Mouse (Mus musculus) right cerebral cortex, adult 2 months (tissue): Measurements from ENCODE around the gene Cmpk2.
"Not testable (repeated sequence)": the region's sequence is repeated elsewhere in the genome, so short reads cannot be mapped to it uniquely, and the experiment has no call there.

ENCODE experiments used
- DNase-seq, 2 experiments: peaks; one replicate each; pipeline ENCODE4 v3.0.0; 2021 to 2022; ENCODE audit warnings: low spot score in 2 of 2

Gene Cmpk2

DNA sequence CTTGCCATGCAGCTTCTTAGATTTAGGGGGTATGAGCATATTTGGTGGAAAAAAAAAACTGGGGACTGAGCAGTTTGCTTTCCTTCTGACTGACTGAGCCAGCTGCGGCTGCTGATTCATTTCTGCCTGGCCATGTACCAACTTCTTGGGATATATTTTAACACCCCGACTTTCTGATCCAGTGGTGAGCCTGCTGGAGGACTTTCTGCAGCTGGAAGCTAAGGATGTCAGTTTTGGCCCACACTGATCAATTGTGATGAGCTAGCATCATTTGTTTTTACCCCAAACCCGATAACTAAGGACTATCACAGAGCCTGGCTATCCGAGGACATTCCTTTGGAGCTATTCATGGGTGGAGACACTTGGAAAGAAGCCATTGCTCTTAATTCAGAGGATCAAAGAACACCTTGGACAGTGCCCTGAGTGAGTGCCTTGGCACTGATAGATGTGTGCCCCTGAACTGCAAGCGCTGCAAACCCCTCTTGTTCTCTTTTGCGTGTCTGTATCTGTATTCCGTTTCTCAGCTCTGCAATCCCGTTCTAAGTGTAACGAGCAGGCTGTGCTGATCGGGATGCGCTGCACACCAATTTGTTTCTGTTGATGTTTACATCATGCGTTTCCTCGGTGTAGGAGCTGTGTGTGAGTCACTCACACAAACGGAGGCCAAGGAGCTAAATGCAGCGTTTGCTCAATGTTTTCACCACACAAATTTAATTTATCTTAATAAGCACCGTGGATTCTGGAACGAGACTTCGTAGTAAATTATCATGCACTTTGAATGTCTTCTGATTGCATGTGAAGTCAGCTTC, 9.4 kb downstream of the Cmpk2 start:
- DNase-seq: peak; percentile 31

DNA sequence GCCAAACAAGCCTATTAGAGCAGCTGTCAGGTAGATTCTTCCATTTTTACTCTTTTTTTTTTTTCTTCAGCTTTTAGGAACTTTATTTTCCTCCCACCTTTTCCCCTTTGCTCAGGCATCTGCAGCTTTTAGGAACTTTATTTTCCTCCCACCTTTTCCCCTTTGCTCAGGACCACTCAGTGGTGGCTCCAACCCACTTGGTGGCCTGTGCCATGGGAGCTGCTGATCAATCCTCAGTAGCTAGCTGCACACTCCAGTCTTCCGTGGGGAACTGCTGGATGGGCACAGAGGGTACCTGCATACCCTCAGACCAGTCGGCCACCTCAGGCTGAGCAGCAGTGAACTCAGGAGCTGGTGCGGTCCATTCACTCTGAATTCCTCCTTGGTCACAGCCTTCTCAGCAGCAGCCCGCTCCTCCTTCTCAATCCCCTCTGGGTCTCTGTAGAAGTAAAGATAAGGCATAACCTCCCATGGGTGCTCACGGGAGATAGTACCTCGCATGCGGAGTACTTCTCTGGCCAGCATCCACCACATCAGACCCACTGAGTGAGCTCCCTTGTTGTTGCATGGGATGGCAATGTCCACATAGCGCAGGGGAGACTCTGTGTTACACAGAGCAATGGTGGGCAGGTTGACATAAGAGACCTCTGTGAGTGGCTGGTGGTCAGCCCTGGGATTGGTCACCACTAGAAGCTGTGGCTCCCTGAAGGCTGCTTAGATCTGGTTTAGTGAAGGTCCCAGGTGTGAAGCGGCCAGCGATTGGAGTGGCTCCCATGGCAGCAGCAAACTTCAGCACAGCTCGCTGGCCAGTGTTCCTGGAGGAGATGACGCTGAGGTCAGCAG, 17.0 kb downstream of the Cmpk2 start:
- DNase-seq: not testable (repeated sequence)

DNA sequence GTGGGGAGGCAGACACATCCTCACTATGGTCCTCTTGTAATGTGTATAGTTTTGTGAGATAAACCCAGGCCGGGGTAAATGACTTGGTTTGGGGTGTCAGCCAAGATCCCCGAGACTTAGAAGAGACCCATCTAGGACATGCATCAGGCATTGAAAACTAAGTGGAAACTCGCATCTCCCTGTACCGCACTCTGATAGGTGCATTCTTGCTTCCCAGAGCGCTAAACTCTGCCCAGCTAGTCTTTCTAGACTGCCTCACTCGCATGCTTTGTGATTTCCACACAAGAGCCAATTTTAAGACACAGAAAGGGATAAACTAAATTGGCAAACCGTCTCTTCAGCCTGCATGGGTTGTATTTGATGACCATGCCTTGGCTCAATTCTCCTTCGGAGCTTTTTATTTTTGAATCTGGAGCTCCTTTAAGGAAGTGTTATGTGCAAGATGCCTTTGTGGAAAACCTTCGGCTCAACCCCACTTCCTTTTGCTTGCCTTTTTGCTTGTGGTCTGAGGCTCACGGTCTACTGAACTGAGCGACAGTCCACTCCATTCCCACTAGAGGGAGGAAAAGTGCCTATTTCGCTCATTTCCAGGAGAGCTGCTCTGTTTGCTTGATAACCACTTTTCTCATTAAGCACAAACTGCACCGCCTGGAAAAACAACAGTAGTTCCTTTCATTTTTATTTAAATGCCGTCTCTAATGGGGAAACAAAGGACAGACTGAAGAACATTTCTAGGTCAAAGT, 19.0 kb downstream of the Cmpk2 start:
- DNase-seq: peak; percentile 44 to 55

DNA sequence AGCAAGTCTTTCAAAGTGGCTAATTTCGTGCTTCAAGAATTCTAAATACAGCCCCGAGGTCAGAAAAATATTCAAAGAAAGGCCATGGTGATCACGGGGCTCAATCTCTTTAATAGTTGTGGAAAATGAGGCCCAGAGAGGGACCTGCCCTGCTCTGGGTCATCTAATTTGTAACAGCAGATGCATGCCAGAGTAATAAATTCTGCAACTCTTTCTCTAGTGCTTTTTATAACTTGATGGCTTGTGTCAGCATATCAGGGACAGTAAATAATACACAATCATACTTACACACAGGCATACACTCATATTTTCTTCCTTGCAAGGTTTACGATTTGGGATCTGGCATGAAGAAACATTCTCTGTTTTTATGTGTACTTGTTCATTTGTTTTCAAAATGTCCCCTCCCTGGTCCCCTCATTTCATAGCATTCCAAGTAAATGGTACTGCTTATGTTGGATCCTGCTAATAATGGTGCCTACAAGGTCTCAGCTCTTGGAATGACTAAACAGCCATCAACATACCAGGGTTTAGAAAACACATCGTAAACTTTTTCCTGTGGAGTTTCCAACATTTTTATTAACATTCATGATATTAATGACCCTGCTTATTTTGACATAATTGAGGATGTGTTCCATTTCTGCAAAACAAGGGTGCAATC, 19.7 kb downstream of the Cmpk2 start:
- no peak for DNase-seq

DNA sequence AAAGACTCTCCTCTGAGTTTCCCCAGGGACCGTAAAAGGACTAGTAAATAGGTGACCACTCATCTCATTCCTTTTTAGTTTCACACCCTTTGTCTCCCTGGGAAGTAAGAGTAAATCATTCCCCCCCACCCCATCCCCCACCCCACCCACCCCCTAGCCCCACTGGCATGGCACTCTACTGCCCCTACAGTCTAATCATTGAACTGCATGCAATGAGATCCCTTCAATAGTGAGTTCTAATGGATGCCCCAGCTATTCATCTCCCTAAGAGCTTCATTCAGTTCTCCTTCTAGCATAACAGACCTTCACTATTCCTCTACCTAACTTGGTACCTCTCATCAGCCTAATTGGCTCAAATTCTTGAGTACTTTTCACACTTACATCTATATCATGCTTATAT, 20.9 kb downstream of the Cmpk2 start:
- DNase-seq: no peak

DNA sequence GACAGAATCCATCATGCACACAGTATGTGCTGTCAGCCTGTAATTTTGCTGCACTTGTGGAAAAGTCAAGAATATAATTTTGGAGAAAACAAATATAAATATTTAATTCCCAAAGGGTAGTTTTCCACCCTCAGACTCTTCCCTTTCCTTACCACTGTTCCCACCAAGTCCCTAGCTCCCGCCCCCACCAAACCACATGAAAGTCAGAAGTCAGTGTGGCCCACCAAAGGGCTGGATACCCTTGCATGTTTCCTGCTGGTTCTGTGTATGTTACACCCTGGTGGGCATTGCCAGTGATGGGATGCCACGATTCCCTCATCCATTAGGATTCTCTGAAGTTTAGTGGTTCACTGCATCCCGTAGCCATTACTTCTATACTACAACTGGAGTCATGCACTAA, 32.0 kb downstream of the Cmpk2 start:
- DNase-seq: no peak

DNA sequence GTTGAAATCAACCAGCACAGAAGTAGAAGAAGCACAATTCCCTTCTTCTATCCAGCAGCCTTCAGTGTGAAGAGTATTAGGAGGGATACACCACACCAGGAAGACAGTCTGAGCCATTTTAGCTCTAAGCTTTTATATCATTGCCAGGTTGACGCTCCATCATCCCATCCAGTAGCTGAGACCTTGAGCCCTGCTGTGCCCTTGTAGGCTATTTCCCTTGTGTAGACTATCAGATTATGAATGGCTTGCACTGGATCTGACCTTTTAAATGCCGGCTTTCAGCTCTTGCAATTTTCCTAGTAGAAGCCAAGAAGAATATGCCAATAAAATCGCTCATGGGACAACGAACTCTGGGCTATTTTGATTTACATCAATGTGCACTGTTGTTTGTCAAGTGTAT, 42.0 kb downstream of the Cmpk2 start:
- DNase-seq: no peak

DNA sequence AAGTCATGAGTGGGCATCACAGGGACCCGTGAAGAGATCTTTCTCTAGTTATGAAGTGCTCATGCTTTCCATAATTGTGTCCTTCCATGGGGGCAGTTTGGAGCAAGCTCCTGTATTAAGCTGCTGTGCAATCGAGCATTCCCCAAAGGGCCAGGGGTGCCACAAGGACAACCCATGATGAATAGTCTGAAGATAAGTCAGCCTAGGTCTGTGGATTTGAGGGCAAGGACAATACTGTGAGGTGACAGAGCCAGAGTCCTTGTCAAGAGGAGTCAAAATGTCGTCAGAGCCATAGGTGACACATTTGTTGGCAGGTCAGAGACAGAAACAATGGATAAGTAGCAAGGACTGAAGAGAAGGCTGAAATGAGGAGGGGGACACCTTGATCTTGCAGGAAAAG, 49.2 kb downstream of the Cmpk2 start:
- no peak for DNase-seq

DNA sequence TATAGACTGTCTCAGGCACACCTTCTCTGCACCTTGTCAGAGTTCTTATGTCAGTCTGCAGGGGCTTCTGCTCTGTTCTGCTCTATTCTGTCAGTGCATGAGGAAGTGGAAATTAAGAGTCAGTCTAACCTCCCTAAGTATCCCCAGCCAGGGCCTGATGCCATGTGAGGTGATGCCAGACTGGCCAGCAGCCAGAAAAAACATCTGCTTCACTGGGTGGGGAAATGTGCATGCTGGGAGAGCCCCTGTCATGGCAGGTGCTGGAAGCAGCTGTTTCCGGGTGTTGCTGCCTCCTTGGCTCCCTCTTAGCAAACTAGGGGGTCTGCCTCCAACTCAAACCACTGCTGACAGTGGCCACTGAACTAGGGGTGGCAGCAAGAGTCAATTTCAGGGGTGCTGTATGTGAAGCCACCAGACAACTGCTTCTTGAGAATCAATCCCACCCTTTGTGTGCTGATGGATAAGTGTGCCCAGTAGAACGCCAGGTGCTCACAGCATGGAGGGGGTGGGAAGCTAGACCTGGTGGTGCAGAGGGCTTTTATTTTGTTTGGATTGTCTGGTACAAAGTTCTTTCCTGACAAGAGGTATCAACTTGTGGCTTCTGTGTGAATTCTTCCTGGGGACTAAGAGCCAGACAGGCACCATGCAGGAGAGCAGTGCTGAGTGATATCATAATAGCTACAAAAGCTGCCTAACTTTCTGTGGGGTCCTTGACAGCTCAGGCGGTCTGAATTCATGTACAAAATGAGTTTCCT, 56.1 kb downstream of the Cmpk2 start:
- DNase-seq: peak in 1 of 2 experiments; percentile 17

DNA sequence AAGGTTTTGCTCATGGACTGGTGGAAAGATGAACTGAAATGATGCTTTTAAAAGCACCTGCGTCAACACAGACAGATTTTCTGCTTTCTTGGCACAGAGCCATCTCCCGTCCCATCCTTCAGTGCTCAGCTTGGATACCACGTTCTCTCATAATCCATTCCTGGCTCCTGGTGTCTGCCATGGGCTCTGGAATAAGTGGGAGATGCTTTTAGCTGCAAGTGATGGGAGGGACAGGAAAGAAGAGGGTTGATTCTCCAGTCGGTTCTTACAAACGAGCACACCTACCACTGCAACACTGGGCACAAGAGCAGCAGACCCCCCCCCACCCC, 56.7 kb downstream of the Cmpk2 start:
- peak in 1 of 2 experiments; percentile 50 for DNase-seq
